Mouse (Mus musculus): ENCODE measurements around the gene Cdh13.

Gene Cdh13

DNA sequence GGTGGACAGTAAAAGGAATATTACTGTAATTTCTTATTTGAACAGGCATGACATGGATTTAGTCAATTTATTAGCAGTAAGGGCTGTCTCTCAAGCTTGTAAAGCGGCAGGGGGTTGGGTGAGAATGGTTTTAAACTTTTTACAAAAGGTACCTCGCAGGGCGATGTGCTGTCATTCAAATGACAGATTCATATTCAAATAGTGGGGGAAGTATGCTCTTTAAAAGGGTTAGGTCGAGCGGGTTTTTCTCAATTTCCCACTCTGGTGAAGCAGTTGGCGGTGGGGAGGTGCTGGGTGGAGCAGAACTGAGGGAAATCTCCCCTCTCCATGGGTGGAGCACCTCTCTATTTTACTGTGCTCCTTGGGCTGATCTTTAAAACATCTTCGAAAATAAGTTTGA is 513.0 kb downstream of the Cdh13 start:
- no peak for DNase-seq (ENCODE audit: low read depth, low spot score)

DNA sequence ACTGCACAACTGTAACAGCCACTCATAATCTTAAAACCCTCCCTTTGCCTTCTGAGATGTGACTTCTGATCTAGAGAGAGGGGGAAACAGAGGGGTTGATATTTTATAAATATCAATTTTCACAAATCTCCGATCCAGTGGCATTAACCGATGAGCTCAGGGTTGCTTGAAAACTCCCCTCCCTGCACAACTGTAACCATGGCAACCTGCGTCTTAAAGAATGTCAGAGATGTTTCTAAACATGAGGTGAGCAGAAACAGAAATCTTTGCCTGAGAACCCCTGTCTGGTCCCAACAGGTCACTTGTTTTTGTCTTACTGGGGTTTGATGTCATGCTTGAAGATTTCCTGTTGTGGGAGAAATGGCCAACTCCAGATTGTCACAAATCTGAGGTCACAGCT is 513.6 kb downstream of the Cdh13 start:
- DNase-seq (ENCODE audit: low read depth, low spot score), result no peak

DNA sequence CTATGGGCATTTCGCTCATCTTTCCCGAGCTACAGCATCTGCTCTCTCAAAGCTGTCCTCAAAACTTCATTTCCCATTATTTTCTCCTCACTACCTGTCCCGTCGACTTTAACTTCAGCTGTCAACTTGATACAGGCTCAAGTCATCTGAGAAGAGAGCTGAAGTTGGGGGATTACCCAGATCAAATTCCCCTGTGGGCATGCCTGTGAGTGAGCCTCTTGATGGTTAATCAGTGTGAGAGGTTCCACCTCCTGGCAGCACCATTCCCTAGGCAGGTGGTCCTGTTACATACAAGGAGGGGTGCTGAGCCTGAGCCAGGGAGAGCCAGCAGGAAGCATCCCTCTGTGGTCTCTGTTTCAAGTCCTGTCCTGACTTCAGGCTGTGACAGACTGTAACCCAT is 519.6 kb downstream of the Cdh13 start:
- no peak for DNase-seq (ENCODE audit: low read depth, low spot score)

DNA sequence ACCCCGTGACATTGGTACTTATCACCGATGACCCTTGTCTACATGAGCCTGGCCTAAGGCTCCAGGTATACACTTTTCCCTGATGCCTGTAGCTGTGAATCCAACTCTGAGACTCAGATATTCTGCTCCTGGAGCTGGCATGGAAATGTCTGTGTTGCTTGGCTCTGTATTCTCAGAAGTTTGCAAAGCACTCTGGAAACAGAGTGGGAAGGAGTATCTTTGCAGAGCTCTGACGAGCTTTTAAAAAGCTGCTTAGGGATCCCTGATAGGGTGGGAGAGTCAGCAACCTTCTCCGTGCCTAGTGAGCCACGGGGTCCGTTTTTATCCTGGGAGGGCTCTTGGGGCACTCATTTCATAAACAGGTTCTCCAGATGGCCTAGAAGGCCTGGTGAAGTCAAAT is 526.1 kb downstream of the Cdh13 start:
- DNase-seq (ENCODE audit: low read depth, low spot score), result no peak

DNA sequence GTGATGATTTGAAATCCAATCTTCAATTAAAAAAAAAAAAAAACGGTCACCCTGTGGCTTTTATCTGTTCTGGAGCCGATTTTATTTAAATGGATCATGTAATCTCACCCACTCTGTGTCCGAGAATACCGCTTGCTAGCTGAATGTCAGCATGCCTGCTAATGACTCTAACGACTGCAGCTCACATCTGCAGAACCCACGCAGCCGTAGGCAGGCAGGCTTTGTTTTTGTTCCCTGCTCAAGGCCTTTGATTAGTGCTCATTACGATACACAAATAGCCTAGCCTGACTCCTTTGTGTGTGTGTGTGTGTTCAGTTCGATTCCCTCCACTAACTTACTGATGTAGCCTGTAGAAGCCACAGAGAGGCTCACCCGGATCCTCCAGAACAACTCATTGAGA is 531.5 kb downstream of the Cdh13 start:
- DNase-seq (ENCODE audit: low read depth, low spot score), result no peak

DNA sequence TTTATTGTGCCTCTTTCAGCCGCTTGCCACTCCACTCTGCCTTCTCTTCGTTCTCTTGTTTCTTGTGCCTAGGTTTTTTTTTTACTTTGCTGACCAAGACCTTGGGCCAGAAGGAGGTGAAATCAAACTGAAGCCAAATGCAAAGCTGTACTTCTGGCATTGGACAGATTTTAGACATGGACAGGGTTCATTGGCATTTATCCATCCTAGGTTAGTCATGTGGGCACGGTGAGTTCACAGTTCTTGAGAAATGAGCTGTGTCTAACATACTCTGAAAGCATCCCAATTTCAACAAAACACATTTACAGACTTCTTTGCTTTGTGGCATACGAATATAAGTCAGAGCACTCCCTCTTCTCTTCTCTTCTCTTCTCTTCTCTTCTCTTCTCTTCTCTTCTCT is 543.2 kb downstream of the Cdh13 start:
- no peak for DNase-seq (ENCODE audit: low read depth, low spot score)

DNA sequence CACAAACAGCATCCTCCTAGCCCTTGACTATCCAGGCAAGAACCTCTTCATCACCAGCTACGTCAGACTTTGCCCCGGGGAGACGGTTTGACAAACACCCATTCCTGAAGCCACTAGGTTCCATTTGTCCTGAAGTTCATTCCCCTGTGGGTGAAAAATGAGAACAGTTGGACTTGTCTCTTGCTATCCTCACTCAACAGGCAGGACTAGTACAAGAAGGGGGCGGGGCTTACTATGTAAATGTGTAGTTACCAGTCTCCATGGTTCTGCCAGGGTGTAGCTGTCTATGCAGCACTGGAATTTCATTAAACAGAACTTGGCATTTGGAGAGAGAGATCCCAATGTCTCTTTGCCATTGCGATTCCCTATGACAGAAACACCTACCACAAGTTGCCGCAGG is 544.2 kb downstream of the Cdh13 start:
- no peak for DNase-seq (ENCODE audit: low read depth, low spot score)

DNA sequence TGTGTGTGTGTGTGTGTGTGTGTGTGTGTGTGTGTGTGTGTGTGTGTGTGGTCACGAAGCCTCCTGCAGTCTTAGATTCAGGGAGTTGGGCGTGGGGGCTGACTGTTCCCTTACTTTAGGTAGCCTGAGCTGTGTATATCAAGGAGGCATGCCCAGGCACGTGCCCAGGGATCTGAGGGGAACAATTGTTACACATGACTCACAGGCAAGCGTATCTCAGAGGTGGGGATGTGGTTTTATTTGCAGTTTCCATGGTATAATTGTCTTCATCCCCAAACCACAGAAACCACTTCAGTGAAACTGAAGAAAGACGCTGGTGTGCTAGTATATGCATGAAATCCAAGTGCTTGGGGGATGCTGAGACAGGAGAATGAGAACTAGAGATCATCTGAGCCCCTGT is 546.8 kb downstream of the Cdh13 start:
- no peak for DNase-seq (ENCODE audit: low read depth, low spot score)

DNA sequence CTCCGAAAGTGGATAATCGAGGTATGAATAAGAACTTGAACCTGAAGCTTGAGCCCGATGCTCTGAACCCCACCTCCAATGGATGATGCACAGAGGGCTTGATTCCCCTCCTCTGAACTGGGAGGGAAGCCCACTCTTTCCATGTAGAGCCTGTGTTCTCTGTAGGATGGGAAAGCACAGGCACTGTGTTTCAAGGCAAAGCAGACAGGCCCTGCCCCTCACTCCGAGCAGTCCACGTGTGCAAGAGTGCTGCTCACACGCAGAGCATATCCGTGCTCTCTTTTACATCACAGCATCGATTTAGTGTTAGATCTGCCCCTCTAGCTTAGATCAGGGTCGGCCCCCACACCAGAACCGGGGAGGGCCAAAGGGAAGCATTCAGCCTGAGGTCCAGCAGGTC is 547.5 kb downstream of the Cdh13 start:
- DNase-seq (ENCODE audit: low read depth, low spot score), result no peak

DNA sequence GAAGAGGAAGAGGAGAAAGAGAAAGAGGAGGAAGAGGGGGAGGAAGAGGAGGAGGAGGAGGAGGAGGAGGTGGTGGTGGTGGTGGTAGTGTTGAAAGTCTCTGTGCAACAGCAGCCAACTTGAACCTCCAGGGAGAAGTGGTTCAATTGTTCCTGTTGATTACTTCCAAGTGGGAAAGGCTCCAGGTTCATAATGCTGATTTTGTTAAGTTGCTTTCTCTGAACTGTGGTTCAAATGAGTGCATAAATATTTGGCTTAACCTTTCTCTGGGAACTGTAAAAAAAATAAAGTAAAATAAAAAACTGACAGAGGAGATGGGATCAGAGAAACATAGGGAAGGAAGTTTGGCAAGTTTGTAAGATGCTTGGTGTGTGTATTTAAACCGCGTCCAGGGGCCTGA is 555.3 kb downstream of the Cdh13 start:
- no peak for DNase-seq (ENCODE audit: low read depth, low spot score)

DNA sequence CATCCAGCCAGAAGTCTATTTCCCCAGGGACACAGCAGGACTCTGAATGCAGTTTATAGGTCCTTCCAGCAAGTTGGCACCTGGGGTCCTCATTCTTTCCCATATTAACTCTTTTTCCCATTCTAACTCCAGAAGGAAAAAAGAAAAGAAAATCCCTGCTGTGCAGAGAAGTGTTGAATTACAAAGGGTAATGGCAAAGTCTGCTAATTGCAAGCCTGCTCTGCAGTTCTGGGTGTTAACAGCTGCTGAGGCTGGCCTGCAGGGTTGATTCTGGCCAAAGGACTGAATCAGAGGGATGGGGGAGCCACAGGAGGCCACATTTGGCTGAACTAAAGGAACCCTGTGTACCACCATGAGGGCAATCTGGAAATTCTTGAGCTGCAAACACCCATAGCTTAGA is 562.2 kb downstream of the Cdh13 start:
- DNase-seq (ENCODE audit: low read depth, low spot score), result no peak

DNA sequence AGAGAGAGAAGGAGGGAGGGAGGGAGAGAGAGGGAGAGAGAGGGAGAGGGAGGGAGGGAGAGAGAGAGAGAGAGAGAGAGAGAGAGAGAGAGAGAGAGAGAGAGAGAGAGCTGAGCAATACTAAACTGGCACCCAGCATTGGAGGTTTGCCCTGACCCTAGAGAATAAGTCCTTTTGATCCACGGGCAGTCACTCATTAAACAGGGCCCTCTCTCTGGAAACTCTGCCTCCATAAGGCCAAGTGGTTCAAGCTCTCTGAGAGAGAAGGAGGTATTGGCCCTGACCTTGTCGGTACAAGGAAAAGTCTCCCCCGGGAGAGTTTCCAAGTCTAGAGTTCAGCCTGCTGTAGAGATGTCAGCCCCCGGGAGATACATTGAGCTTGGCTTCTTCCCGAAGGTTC is 564.5 kb downstream of the Cdh13 start:
- no peak for DNase-seq (ENCODE audit: low read depth, low spot score)

DNA sequence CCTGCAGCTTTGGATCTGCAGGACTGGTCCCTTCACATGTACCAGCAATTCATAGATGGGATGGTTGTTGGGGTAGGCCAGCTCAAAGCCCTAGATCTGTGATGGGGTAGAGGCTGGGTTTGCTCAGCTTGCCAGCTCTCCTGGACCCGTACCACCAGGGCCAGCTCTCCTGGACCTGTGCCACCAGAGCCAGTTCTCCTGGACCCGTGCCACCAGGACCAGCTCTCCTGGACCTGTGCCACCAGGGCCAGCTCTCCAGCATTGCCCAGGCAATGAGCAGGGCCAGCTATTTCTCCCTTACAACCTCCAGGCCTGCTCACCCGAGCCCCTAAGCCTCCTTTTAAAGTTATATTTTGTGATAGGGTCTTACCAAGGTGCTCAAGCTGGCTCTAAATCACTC is 566.0 kb downstream of the Cdh13 start:
- no peak for DNase-seq (ENCODE audit: low read depth, low spot score)

DNA sequence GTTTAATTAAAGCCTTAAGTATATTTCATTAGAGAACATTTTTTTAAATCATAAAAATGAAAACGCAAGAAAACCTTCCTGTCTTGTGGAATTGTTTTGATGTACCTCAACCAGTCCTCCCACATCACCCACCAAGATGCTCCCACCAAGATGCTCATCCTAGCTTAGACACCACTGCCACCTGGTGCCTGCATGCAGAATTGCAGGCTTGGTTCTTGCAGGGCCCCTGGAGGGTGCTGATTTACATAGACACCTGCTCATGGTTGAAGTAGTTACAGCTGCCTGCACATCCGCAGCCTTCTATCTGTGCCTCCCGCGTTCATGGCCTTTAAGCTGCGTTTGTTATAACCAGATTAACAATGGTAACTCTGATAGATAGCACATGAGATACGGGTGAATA is 566.8 kb downstream of the Cdh13 start:
- DNase-seq (ENCODE audit: low read depth, low spot score), result peak; percentile 61

DNA sequence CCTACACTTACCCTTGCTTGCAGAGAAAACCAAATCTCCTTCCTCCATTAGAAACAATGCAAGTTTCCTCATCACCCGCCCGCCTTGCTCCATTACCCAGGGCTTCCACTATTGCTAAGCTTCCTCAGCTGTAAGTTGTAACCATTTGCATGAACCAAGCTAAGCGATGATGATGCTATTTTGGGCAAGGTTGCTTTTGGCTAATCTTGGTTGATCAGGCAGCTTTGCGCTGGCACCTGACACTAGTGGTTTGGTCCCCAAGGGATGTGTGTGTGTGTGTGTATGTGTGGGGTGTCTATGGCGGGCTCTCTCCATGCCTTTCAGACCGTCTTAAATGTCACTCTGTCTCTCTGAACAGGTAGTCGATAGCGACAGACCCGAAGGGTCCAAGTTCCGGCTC is 567.8 kb downstream of the Cdh13 start:
- no peak for DNase-seq (ENCODE audit: low read depth, low spot score)

DNA sequence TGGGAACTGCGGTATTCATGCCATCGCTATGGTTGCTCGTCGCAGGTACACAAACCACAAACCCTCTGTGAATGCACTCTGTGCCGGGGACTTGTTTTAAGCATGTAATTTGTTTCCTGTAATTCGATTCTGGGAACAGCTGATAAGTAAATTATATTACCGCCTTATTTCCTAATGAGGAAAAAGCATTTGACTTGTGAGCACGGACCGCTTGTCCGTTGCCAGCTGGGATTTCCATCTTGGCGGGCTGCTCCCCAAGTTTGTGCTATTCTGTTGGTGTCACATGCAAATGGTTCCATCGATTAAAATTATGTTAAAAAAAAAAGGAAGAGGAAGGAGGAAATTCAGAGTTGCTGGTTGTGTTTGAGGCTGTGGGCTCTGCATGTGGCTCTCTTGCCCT is 569.3 kb downstream of the Cdh13 start:
- no peak for DNase-seq (ENCODE audit: low read depth, low spot score)

DNA sequence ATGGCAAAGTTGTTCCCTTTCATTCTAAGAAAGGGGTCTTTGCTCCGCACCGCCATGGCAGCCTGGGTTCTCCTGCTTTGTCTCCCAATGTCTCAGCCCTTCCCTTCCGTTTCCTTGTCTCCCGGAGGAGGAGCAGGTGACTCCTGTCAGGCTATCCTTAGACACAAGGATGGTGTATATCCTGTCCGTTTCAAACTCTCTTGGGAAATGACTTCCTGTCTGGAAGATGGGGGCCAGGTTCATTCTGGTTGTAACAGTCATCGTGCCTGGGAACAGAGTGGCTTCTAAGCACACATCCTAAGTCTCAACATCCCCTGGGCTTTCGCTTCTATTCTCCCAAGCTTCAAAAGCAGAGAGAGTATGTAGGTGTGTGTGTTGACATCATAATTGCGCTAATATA is 571.1 kb downstream of the Cdh13 start:
- no peak for DNase-seq (ENCODE audit: low read depth, low spot score)

DNA sequence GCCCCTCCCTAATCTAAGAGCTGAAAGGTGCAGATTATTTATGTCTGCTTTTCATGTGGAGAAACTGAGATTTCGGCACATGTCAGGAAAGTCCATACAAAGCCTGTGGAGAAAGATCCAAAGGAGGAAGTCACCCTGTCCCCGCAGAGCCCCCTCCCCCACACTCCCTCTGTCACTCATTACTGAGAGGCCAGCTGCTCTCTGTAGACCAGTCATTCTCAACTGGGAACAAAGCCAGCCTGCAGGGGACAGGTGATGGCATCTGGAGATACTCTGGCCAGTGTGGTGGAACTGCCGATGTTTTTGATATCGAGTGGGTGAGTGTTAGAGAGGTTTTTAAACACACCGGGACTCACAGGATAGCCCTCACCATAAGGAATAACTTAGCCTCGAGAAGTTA is 582.8 kb downstream of the Cdh13 start:
- DNase-seq (ENCODE audit: low read depth, low spot score), result no peak

DNA sequence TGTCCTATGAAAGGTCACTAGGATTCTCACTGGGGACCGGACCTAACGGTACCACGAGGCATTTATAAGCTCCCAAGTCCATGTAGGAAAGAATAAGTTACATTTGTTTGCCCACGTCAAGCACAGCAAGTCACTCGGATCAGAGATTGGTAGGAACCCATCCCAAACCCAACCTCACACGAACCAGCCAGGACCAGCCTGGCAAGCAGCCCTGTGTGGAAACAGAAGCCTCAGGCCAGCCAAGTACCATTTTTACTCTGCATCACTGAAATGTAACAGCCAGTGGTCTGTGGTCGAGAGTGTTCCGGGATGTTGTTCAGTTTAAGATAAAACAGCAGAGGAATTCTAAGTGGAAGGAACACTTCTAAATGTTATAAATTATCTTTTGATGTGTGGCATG is 587.2 kb downstream of the Cdh13 start:
- no peak for DNase-seq (ENCODE audit: low read depth, low spot score)

DNA sequence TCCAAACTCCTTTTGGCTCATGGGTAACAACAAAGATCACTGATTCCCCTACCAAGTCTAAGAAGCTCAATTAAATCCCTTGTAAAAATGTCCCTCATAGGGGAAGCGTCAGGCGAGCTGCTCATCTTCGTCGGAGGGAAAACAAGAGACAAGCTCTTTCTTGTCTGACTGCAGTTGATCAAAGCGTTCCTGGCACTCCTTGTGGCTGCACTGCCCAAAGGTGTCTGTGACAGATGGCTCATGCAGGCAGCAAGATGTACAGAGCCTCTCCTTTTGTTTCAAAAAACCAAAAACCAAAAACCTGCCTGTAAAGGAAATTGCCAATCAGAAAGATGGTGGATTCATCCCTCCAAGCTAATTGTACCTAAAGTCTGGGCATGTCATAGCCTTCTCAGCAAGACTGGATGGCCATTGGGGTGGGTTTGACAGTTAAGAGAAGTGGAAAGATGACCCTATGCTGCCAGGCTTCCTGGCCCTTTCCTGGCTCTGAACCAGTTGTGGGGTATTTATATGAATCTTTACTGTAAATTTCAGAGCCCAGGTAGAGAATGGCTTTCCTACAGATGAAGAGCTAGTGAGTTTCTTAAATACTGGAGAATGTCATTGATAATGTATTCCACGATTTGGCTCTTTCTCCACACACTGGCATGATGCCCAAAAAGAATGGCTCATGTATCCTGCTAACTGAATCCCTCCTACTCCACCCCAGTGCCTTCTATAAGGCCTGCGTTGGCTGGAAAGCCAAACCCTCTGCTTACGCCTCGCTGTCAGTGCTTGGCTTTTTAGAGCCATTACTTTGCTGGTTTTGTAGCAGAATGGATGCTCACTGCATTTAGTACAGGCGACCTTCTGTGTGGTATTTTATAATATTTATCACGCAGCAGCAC is 596.6 kb downstream of the Cdh13 start:
- no peak for DNase-seq (ENCODE audit: low read depth, low spot score)

DNA sequence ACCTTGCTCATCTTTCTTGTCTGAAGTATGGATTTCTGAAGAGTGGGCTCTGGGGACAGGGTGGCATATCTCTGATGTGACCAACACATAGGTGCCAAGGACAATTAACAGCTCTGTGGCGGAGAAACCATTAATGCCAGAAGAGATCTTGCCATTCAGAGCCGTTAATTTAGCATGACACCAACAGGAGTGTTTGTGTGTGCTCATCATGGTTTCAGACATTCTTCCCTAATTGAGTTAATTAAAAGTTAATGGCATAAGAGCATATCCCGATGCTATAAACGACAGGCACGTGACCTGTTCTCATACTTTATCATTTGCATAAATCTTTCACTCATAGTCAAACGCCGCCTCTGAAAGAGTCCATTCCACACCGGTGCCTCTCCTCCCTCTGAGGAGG is 600.8 kb downstream of the Cdh13 start:
- no peak for DNase-seq (ENCODE audit: low read depth, low spot score)

DNA sequence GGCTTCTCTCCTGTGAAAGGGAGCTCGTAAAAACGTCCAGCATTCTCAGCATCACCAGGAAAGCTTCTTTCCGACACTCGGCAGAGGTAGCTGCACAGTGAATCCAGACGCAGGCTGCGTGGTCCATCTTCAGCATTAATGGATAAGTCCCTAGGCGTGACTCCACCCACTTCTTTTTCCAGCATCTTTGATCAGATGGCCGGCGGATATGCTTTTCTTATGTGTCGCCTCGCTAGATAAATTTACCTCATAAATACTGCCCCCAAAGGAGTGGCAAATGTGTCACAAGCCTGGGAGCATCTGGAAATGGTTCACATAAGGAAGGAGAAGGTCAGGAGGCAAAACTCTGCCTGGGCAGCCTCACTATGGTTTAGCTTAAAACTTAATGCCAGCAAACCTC is 601.5 kb downstream of the Cdh13 start:
- DNase-seq (ENCODE audit: low read depth, low spot score), result no peak

DNA sequence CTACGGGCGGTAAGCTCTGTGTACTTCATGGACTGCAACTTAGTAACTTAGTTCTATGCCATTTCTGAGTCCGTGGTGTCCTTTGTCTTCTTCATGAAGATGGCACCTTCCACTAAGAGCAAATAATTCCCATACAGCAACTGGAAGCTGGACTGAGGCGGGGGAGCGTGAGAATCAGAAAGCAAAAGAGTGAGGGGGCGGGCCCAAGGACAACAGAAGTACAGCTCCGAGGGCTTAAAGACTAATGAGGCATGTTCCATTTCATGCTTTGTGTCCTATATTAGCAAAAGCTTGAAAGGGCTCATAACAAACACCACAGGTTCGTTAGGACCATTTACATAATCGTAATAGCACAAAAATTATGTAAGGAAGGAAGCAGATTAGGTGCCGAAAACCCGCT is 618.9 kb downstream of the Cdh13 start:
- DNase-seq (ENCODE audit: low read depth, low spot score), result no peak

DNA sequence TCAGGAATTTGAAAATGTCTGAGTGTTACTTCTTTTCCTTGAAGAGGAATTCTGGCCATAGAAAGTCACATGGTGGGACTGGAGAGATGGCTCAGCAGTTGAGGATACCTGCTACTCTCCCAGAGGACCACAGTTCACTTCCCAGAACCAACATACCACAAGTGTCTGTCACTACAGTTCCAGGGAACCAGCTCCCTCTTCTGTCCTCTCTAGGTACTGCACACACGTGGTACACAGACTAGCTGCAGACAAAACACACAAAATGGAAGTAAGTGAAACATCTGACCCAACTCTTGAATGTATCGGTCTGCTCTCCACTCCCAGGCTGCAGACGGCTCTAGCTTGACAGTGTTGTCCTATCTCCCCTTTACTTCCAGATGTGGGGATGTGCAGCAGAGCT is 633.0 kb downstream of the Cdh13 start:
- DNase-seq (ENCODE audit: low read depth, low spot score), result no peak

All from retina, postnatal 7 days (tissue).